Mouse (Mus musculus) 416B (cell line): Measurements from ENCODE around the gene Tmem274.
"Not testable (repeated sequence)": the region's sequence is repeated elsewhere in the genome, so short reads cannot be mapped to it uniquely, and the experiment has no call there.

Source experiments
- DNase-seq: peaks from one replicate; pipeline ENCODE4 v3.0.0; 2011; ENCODE audit warnings: low read depth

Tmem274 gene

GRCm38 (mm10) chr4:149477078-149477477, at the start of gene Tmem274:
Tmem274 (plus strand) TSS chr4:149477378.
- DNase-seq = no peak

GRCm38 (mm10) chr4:149429592-149429991, 47.6 kb upstream of the Tmem274 start:
- no peak for DNase-seq

- DNase-seq = not testable (repeated sequence)
Observed at GRCm38 (mm10) chr4:149431887-149432286, 45.3 kb upstream of the Tmem274 start.

DNA sequence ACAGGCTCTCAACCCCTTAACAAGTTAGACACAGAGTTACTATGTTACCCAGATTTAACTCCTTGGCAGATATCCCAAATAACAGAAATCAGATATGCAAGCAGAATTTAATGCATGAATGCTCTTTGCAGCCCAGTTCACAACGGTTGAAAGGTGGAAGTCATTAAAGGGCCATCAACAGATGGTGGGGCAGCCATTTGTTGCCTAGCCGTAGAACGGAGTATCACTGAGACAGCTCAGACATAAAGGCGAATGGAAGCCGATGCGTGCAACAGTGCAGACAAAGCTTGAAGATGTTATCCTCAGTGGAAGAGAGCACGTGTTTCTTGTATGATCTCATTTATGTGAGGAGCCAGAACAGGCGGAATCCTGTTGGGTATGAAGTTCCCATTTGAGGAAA, 36.6 kb upstream of the Tmem274 start:
- no peak for DNase-seq

GRCm38 (mm10) chr4:149442436-149442835, 34.7 kb upstream of the Tmem274 start:
- DNase-seq = no peak

DNA sequence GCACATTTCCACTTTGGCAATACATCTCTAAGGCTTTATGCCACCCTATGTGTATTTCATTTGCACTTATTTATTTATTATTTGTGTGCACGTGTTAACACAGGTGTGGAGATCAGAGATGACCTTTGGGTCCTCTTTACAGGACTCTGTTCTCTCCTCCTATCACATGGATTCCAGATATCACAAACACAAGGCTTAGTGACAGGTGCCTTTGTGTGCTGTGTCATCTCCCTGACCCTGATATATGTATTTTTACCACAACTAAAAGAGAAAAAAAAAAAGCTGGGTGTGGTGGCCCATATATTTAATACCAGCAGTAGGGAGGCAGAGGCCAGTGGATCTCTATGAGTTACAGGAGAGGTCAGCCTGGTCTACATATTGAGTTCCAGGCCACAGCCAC, 32.7 kb upstream of the Tmem274 start:
- no peak for DNase-seq

- DNase-seq = peak; percentile 96
Observed at GRCm38 (mm10) chr4:149444964-149445701, 32.0 kb upstream of the Tmem274 start.

DNA sequence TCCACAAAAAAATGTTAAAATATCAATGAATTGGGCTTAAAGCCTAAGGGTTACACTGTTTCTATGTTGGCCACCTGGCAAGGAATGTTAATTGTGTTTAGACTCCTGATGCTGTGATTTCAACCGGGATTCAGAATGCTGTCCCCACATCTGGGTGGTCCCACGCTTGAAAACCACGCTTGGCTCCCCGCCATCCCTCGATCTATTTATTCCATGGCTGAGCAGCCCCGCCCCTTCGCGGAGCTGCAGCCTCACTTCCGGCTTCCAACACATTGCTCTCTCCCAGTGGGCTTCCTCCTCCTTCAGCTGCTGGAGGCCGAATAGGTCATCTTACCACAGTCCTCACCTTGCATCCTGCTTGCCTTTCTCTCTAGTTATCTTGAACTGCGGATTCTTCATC, 31.3 kb upstream of the Tmem274 start:
- DNase-seq = peak; percentile 81

- no peak for DNase-seq
Observed at GRCm38 (mm10) chr4:149446309-149446708, 30.9 kb upstream of the Tmem274 start.

DNA sequence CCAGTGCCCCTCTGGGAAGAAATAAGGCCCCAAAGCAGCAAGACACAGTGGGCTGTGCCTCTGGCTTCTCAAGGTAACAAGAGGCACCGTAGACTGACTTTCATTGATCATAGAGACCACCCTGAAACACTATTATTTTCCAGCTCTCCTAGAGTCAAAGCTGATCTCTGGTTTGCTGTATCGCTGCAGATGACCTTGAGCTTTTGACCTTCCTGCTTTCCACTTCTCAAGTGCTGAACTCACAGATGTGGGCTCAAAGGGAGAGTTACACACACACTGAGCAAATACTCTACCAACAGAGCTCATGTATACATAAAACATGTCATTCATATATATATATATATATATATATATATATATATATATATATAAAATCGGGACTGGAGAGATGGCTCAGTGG, 26.5 kb upstream of the Tmem274 start:
- peak; percentile 44 for DNase-seq

DNA sequence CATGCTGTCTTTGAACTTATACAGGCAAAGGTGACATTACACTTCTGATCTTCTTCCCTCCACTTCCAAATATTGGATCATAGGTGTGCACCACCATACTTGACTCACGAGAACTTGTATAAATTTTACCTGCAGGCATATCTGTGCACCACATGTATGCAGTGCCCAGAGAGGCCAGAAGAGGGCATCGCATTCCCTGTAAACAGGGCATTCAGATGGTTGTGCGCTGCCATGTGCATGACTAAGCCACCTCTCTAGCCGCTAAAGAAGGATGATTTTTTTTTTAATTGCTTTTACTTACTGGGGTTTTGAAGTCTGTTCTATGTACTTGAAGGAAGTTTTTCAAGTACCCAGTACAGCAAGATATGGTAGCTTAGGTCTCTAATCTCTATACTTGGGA, 23.5 kb upstream of the Tmem274 start:
- DNase-seq = peak; percentile 79

DNA sequence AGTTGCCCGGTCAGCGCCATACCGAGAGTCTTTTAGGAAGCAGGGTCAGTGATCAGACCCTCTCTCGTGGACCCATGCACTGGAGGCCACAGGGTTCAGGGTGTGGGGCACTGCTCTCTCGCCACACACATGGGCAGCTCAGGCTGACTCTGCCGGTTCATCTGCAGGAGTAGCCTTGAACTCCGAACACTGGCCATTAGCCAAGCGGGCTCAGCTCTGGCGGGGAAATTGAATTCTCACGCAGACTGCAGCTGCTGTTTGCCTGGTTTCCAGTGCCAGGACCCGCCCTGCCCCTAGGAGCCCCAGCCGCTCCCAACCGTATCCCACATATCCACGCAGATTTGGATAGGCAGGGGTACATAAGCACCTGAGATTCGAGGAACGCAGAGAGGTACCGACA, 22.9 kb upstream of the Tmem274 start:
- DNase-seq = no peak

GRCm38 (mm10) chr4:149454879-149455278, 22.3 kb upstream of the Tmem274 start, which contains the start of gene Rbp7:
Rbp7 (minus strand) TSS chr4:149454978.
- no peak for DNase-seq

- DNase-seq = not testable (repeated sequence)
Observed at GRCm38 (mm10) chr4:149457163-149457562, 20.0 kb upstream of the Tmem274 start.

DNA sequence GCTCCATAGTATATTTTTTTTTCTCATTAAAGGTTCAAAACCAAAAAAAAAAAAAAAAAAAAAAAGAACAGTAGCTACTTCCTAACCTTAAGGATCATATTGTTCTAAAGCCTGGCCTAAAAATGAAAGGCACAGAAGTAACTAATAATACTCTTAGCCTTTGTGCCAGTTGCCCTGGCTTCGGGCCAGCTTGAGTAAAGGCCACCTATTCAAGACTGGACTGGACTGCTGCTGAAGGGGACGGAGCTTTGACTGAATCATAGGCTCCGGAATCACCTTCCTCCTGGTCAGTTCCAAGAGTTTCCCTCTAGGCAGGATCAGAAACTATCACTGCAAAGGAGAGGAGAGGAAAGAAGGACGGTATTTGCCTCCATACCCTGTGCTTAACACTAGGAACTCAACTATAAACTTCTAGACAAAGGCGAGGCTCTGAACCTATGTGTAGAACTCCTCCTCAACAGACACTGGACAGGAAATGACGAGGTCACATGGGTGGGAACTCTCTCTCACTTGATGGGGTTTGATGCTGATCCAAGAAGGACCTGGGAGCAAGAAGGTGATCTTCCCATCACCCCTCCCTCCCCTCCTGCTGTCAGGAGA, 19.2 kb upstream of the Tmem274 start:
- DNase-seq = peak; percentile 16

GRCm38 (mm10) chr4:149458526-149458925, 18.7 kb upstream of the Tmem274 start:
- peak; percentile 44 for DNase-seq

GRCm38 (mm10) chr4:149459425-149459824, 17.8 kb upstream of the Tmem274 start:
- peak; percentile 50 for DNase-seq

DNA sequence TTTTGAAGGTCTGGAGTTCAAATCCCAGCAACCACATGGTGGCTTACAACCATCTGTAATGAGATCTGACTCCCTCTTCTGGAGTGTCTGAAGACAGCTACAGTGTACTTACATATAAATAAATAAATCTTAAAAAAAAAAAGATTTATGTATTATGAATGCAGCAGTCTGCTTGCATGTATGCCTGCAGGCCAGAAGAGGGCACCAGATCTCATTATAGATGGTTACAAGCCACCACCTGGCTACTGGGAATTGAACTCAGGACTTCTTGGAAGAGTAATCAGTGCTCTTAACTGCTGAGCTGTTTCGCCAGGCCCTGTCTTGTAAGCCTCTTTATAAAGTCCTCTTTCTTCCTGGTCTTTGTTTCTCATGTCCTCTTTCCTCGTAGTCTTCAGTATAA, 16.7 kb upstream of the Tmem274 start:
- peak; percentile 23 for DNase-seq

DNA sequence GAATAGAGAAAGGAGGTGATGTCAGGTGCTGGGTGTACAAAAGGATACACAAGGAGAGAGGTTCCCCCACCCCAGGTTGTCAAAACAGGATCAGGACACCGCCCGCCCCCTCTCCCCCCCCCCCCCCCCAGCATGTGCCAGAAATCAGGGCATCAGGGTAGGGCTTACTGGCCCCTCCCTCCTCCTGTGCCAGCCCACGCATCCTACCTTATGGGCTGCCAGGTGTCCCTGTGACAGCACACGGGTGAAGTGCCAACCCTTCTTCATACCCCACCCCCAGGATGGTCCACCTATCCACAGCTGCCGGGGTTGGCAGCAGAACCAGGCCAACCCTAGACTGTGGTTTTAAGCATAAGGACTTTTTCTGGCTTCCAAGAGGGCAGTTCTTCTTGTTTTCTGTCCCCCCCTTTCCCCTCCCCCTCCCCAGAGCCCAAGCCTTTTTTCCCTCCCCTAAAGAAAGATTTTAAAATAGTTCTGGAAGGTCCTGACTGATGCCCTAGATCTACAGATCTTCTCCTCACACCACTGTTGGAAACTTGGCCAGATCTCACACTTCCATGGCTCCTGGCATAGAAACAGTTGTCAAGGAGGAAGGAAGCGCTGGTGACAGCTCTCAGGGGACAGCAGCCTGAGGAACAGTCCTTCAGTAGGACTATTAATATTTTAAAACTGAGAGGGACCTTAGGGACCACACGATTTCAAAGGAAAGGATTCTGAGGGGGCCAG, 15.4 kb upstream of the Tmem274 start:
- DNase-seq = no peak

DNA sequence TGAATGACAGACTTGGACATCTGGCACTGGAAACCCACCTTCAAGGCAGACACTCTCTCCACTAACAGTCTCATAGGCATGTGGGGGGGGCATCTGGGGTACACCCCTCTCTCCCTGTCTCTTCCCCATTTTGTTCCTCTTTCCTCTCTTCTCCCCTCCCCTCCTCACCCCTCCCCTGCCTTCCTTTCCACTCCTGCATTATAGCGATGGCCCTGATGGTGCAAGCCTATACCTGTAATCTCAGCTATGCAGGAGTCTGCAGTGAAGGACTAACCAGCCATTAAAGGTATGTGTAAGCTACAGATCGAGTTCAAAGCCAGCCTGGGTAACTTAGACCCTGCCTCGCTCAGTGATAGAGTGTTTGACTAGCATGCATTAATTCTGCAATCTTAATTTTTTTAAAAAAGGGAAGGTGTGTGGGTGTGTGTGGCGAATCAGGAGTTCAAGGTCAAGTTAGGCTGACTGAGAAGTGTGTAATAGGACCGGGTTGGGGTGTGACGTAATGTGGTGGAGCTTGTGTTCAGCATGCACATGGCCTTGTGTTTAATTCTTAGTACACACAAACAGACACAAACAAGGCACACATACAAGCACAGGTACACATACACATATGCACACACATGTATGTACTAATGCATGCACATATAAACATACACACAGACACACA, 14.7 kb upstream of the Tmem274 start:
- peak; percentile 88 for DNase-seq

GRCm38 (mm10) chr4:149463435-149463950, 13.7 kb upstream of the Tmem274 start:
- peak; percentile 96 for DNase-seq

DNA sequence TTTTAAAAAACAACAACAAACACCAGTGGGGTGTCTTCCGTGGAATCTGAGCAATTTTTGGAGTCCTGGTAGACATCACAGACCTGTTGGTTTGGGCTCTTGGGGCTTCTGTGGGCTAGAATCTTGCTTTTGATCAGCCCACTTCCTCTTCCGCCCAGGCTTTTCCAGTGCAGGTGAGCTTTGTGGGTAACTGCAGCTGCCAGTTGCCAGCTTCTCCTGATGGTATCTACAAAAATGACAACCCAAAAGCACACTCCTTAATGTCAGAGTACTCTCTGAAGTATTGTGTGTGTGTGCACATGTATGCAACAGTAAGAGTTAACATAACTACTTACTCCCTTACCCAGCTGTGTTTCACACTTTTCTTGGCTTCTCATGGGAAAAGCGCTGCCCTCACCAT, 7.6 kb upstream of the Tmem274 start:
- no peak for DNase-seq
